Mouse (Mus musculus) neural tube, embryonic 13.5 days (tissue): ENCODE measurements at regions not wholly inside any gene's neighbourhood (a gene's known extent, or its start where the extent isn't known, plus 50 kb on each side); places are given as distances from the start of the nearest gene placed in this dataset.
A peak's percentile ranks its signal among the peaks of the same experiment; 100 is the strongest.

Source experiments
- ATAC-seq: fragments of 200-750 bp; cut with Nextera tagmentation; 2 replicates; pipeline ENCODE4 v1.8.0; 2017; ENCODE audit warnings: low read depth, mild to moderate bottlenecking, moderate TSS enrichment, moderate library complexity
- H3K27ac ChIP-seq: fragments of 300-500 bp; sonication (generic); replicated peaks from 2 replicates; pipeline ENCODE4 v1.5.1; 2015; ENCODE audit warnings: moderate library complexity, mild to moderate bottlenecking, inconsistent platforms
- H3K27me3 ChIP-seq: fragments of 300-500 bp; sonication (generic); 2 replicates; pipeline ENCODE4 v1.6.1; 2015; ENCODE audit warnings: mild to moderate bottlenecking, inconsistent platforms
- H3K36me3 ChIP-seq: fragments of 300-500 bp; sonication (generic); 2 replicates; pipeline ENCODE4 v1.6.1; 2015; ENCODE audit warnings: mild to moderate bottlenecking, inconsistent platforms
- H3K4me1 ChIP-seq: fragments of 300-500 bp; sonication (generic); replicated peaks from 2 replicates; pipeline ENCODE4 v1.6.1; 2015; ENCODE audit warnings: inconsistent platforms
- H3K4me2 ChIP-seq: fragments of 300-500 bp; sonication (generic); 2 replicates; pipeline ENCODE4 v1.6.1; 2015; ENCODE audit warnings: inconsistent platforms, mild to moderate bottlenecking, moderate library complexity
- H3K4me3 ChIP-seq: fragments of 300-500 bp; sonication (generic); 2 replicates; pipeline ENCODE4 v1.5.1; 2015; ENCODE audit warnings: mild to moderate bottlenecking, inconsistent platforms
- H3K9ac ChIP-seq: fragments of 300-500 bp; sonication (generic); 2 replicates; pipeline ENCODE4 v1.6.1; 2015; ENCODE audit warnings: moderate library complexity, mild to moderate bottlenecking, inconsistent platforms
- H3K9me3 ChIP-seq: fragments of 300-500 bp; sonication (generic); 2 replicates; pipeline ENCODE4 v1.6.1; 2016; ENCODE audit warnings: inconsistent platforms
- WGBS: fragments of 180-500 bp; shearing (Covaris S2); methylation state at CpG from one replicate; pipeline ENCODE4 v1.1.7; 2015; 5-methylcytosine and 5-hydroxymethylcytosine counted together

GRCm38 (mm10) chr4:9218380-9218779 lies 979.5 kb upstream of the Car8 start:
- ATAC-seq: no peak
- H3K4me3 ChIP-seq: no peak overlapping the region
- no peak overlapping the region for H3K9ac ChIP-seq
- no peaks in the 10 kb centered on the region for H3K36me3 ChIP-seq
- no peak overlapping the region for H3K4me2 ChIP-seq
- no peaks in the 10 kb centered on the region for H3K9me3 ChIP-seq
- H3K27me3 ChIP-seq: no peaks in the 10 kb centered on the region
- no peak overlapping the region for H3K27ac ChIP-seq
- 87% methylated on average over 5 of the region's 5 CpGs for WGBS
- H3K4me1 ChIP-seq: no peaks in the 10 kb centered on the region

DNA sequence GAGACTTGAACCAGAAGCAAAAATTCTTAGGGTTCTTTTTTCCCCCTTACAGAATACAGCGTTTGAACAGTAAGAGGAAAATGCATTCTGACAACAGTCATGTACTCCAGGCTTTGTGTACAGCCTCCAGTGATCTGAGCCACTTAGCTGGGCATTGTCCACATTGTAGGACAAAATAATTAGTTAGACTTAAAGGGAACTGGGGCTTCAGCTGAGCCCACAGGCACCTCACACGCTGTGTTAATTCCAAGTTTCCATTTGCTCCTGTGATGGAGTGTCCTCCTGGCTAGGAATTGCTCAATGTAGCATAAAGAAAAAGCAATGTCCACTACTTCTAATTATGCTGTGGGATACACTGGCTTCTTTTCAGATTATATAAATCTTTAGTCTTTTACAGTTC lies 969.8 kb upstream of the Car8 start:
- H3K9ac ChIP-seq: no peak overlapping the region
- 61% methylated on average over 2 of the region's 2 CpGs for WGBS
- H3K4me3 ChIP-seq: no peak overlapping the region
- no peaks in the 10 kb centered on the region for H3K27me3 ChIP-seq
- H3K4me2 ChIP-seq: no peak overlapping the region
- ATAC-seq: no peak
- H3K4me1 ChIP-seq: no peaks in the 10 kb centered on the region
- no peaks in the 10 kb centered on the region for H3K36me3 ChIP-seq
- no peaks in the 10 kb centered on the region for H3K9me3 ChIP-seq
- no peak overlapping the region for H3K27ac ChIP-seq

GRCm38 (mm10) chr4:9200012-9200411 lies 961.2 kb upstream of the Car8 start:
- Histone ChIP-seq H3K9me3 (no peaks in the 10 kb centered on the region), H3K4me1 (peaks cover 29% of the 10 kb centered on the region), H3K27me3 (no peaks in the 10 kb centered on the region), H3K4me2 (no peak overlapping the region), H3K9ac (no peak overlapping the region), H3K27ac (peak overlapping the region; percentile 59), H3K36me3 (no peaks in the 10 kb centered on the region), H3K4me3 (no peak overlapping the region)
- WGBS: 69% methylated on average over 2 of the region's 2 CpGs
- peak; percentile 60 for ATAC-seq

DNA sequence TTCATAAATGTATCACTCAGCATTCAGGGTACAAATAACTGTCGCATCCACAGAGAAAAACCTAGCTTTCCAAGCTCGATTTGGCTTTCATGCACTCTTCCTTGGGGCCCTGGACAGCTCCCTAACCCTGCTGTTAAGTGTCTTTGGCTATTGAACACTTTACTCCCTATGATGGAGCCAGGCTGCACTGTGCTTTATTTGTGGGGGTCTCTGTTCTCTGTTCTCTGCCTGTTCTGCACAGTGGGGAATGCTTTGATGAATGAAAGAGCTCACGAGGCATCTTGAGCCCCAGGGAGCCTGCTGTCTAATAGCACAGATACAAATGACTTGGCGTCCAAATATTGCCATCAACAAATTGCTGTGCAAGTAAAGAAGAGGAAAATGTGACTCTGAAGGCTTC lies 957.6 kb upstream of the Car8 start:
- H3K9ac ChIP-seq: no peak overlapping the region
- ATAC-seq: no peak
- H3K4me2 ChIP-seq: no peak overlapping the region
- no peaks in the 10 kb centered on the region for H3K27me3 ChIP-seq
- H3K9me3 ChIP-seq: no peaks in the 10 kb centered on the region
- WGBS: 23% methylated on average over 4 of the region's 4 CpGs
- H3K36me3 ChIP-seq: no peaks in the 10 kb centered on the region
- peak overlapping the region; percentile 66 for H3K27ac ChIP-seq
- H3K4me3 ChIP-seq: no peak overlapping the region
- H3K4me1 ChIP-seq: peaks cover 33% of the 10 kb centered on the region

DNA sequence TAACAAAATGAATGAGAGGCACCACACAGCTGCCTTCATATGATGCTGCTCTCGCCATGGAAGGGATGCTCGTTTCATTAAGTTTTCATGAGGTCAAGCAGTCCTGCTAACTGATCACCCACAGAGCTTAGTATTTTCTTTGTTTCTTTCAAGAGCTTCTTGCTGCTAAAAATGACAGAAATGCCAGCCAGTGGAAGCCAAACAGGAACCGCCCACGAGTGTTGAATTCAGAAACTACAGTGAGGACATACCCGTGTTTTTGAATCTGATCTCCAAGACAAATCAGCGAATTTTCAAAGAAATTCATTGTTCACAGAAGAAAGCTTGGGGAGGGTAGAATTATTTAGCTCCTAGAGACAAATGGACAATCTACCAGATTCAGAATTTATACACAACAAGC lies 954.3 kb upstream of the Car8 start:
- Histone ChIP-seq H3K4me3 (no peak overlapping the region), H3K9me3 (no peaks in the 10 kb centered on the region), H3K27ac (no peak overlapping the region), H3K36me3 (no peaks in the 10 kb centered on the region), H3K9ac (no peak overlapping the region), H3K4me2 (no peak overlapping the region), H3K27me3 (no peaks in the 10 kb centered on the region), H3K4me1 (peaks cover 19% of the 10 kb centered on the region)
- 54% methylated on average over 6 of the region's 6 CpGs for WGBS
- no peak for ATAC-seq

DNA sequence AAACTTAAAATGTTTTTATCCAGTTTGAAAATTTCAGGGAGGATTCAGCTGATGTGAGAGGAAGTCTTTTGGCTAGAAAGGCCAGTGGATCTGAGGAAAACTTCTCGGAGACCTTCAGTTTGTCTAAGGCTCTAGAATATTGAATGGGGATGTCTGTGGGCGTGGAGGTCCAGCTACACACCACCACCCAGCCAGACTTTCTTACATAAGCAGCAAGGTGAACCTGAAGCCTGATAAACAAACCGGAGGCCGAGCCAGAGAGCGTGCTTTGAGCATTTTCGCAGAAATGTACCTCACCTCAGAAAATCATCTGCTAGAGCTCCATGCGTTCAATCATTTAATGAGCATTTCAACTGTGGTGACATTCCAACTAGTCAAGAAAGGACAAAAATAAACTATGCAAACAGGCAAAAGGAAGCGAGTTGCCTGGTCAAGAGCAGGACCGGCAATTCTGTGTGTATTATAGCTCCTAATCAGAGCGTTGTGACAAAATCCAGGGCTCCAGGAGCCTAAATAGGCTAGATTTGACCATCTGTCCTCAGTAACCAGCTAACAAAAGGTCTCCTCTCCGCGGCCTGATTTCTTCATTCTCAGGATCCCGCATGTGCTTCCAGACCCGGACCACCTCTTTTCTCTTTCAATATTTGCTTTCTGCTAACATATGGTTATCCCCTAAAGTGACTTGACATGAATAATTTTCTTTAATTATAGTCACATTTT lies 946.5 kb upstream of the Car8 start:
- H3K27me3 ChIP-seq: no peaks in the 10 kb centered on the region
- peak overlapping the region; percentile 88 for H3K27ac ChIP-seq
- H3K4me3 ChIP-seq: 0 out of 2 replicates have a peak overlapping the region, but pooled peaks have one; percentile 15
- peaks cover 17% of the 10 kb centered on the region for H3K4me1 ChIP-seq
- ATAC-seq: no peak
- 49% methylated on average over 14 of the region's 14 CpGs for WGBS
- H3K4me2 ChIP-seq: peak overlapping the region; percentile 50
- no peaks in the 10 kb centered on the region for H3K9me3 ChIP-seq
- 0 out of 2 replicates have a peak overlapping the region, but pooled peaks have one; percentile 59 for H3K9ac ChIP-seq
- H3K36me3 ChIP-seq: no peaks in the 10 kb centered on the region

- Histone ChIP-seq H3K4me2 (peak overlapping the region; percentile 50), H3K27ac (peak overlapping the region; percentile 88), H3K27me3 (no peaks in the 10 kb centered on the region), H3K36me3 (no peaks in the 10 kb centered on the region), H3K9me3 (no peaks in the 10 kb centered on the region), H3K4me3 (peak overlapping the region; percentile 15), H3K9ac (peak overlapping the region; percentile 59), H3K4me1 (peaks cover 17% of the 10 kb centered on the region)
- ATAC-seq: peak; percentile 87
- WGBS: under 1% methylated on average over 12 of the region's 12 CpGs
Observed at GRCm38 (mm10) chr4:9184451-9185121, 945.7 kb upstream of the Car8 start.

DNA sequence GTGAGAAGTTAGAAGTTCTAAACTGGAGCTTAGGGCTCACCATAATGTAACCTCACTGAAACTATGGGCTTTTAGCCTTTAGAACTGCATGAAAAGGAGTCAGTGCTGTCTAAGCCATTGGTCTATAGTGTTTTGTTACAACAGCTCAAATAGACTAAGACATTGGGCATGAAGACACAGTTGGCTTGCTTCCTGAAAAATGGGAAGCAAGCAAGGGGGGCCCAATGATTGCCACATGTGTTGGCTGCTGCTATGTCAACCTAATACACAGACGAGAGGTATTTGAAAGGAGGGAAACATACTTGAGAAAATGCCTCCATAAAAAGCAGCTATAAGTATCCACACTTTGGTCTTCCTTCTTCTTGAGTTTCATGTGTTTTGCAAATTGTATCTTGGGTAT lies 935.5 kb upstream of the Car8 start:
- Histone ChIP-seq H3K4me3 (no peak overlapping the region), H3K27me3 (no peaks in the 10 kb centered on the region), H3K27ac (no peak overlapping the region), H3K36me3 (no peaks in the 10 kb centered on the region), H3K4me2 (no peak overlapping the region), H3K4me1 (no peaks in the 10 kb centered on the region), H3K9me3 (no peaks in the 10 kb centered on the region), H3K9ac (no peak overlapping the region)
- WGBS: 81% methylated on average over 1 of the region's 1 CpGs
- ATAC-seq: no peak

DNA sequence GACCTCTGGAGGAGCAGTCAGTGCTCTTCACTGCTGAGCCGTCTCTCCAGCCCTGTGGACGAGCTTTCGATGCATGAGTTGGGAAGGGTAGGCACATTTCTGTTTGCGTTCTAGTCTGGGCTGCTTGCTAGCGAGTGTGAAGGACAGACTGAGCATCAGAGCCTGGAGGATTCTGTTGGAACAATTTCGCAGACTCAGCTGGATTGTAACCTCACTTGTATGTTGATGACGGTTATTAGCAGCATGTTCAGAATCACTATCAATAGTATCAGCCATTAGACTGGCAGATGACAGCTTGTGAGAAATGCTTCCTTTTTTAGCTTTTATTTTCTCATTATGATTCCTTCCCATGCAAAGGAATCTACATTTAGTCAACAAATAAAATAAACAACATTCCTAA lies 923.5 kb upstream of the Car8 start:
- Histone ChIP-seq H3K4me2 (no peak overlapping the region), H3K27me3 (no peaks in the 10 kb centered on the region), H3K4me3 (no peak overlapping the region), H3K9me3 (no peaks in the 10 kb centered on the region), H3K27ac (0 out of 2 replicates have a peak overlapping the region, but pooled peaks have one; percentile 54), H3K4me1 (peaks cover 17% of the 10 kb centered on the region), H3K9ac (no peak overlapping the region), H3K36me3 (no peaks in the 10 kb centered on the region)
- no peak for ATAC-seq
- WGBS: 68% methylated on average over 7 of the region's 7 CpGs

DNA sequence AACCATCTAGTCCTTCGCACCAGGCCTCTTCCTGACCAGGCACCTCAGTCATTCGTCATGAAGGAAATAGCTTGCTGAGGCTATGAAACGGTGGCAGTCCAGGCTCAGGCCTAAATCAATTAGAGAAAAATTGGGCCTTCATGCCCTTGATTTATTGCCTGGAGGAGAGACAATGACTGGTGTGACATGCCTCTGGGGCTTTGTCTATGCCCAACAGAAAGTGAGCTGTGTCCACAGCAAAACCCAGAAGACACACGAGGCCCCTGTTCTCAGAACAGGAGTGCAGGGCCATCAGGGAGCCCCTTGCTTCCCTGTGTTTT lies 922.9 kb upstream of the Car8 start:
- no peaks in the 10 kb centered on the region for H3K9me3 ChIP-seq
- ATAC-seq: peak; percentile 75
- H3K27ac ChIP-seq: peak overlapping the region; percentile 38
- H3K4me1 ChIP-seq: peaks cover 17% of the 10 kb centered on the region
- no peak overlapping the region for H3K9ac ChIP-seq
- 8% methylated on average over 4 of the region's 4 CpGs for WGBS
- H3K36me3 ChIP-seq: no peaks in the 10 kb centered on the region
- no peak overlapping the region for H3K4me2 ChIP-seq
- no peaks in the 10 kb centered on the region for H3K27me3 ChIP-seq
- no peak overlapping the region for H3K4me3 ChIP-seq

DNA sequence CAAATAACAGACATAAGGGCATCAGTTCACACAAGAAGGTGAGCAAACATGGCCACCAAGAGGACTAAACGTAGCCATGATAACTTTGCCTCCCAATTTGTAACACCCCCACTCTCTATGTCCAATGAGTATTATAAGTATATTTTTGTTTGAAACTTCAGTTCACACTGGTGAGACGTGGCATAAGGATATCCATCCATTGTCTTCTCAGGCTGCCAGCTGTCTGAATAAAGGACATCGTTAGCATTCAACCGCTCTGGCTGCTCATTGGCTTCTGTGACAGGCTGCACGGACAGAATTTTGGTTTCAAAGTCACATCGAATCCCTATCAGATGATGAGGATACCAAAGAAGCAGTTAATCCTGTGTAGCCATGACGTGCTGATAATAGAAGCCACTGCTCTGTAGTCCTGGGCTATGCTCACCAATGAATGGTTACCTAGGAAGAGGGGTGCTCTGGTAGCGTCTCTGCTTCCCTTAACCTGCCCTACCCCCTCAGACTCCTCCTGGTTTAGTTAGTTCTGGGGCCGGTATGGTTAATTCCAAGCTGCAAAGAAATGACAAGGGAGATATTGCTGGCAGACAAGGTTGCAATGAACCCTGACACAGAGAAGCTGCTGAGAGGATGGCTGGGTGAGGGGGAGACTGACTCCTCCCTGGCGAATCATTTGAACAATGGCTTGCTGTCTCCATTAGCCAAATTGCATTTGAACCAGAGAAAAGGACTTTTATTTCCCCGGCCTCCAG lies 922.4 kb upstream of the Car8 start:
- WGBS: 34% methylated on average over 11 of the region's 11 CpGs
- Histone ChIP-seq H3K4me2 (no peak overlapping the region), H3K9me3 (no peaks in the 10 kb centered on the region), H3K4me1 (peaks cover 17% of the 10 kb centered on the region), H3K9ac (no peak overlapping the region), H3K27ac (peak overlapping the region; percentile 38), H3K36me3 (no peaks in the 10 kb centered on the region), H3K27me3 (no peaks in the 10 kb centered on the region), H3K4me3 (no peak overlapping the region)
- peak; percentile 59 for ATAC-seq

DNA sequence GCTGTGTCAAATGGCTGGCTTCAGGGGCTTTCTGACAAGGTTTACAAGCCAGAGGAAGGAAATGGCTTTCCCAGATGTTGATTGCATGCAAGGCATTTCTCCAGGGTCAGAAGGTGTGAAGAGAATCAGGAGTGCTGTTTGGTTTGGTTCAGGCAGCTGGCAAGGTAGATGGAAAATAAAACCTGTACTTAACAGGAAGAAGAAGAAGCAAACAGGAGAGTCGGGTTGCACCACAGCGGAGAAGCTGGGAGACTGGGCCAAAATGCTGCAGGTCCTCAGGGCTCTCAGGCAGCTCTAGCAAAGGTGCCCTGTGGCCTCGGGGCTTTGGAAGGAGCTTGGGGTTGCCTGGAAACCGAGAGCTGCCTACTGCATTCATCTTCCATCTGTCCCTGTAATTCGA lies 908.9 kb upstream of the Car8 start:
- Histone ChIP-seq H3K4me3 (no peak overlapping the region), H3K4me1 (peaks cover 17% of the 10 kb centered on the region), H3K27me3 (no peaks in the 10 kb centered on the region), H3K9ac (no peak overlapping the region), H3K36me3 (no peaks in the 10 kb centered on the region), H3K9me3 (no peaks in the 10 kb centered on the region), H3K27ac (no peak overlapping the region), H3K4me2 (no peak overlapping the region)
- ATAC-seq: no peak
- whole genome bisulfite sequencing: 28% methylated on average over 5 of the region's 5 CpGs
